Mouse (Mus musculus): ENCODE measurements around the gene Sipa1l3. TPM values are rescaled to one million over a fixed set of nuclear protein-coding genes. Genes with fewer than 3 reads are reported as not detected.

Sipa1l3 gene
- polyA plus RNA-seq, 1 experiment from 2014 or later = 14.8 TPM

GRCm38 (mm10) chr7:29387524-29388068 is 130.8 kb downstream of the Sipa1l3 start:
- Histone ChIP-seq H3K4me1 (replicated peaks) (0 out of 2 replicates have a peak, but pooled peaks cover 5% of the 10 kb centered on the region), H3K27me3 (no peaks in the 10 kb centered on the region), H3K4me3 (replicated peaks) (no peak overlapping the region), H3K4me2 (replicated peaks) (no peak overlapping the region), H3K9ac (replicated peaks) (no peak overlapping the region), H3K9me3 (no peaks in the 10 kb centered on the region), H3K36me3 (peaks cover 26% of the 10 kb centered on the region), H3K27ac (no peak overlapping the region)
- no peak for ATAC-seq
- WGBS = 89% methylated on average over 17 of the region's 17 CpGs

- 94% methylated on average over 13 of the region's 13 CpGs for WGBS
- no peak for ATAC-seq
- no peak overlapping the region for H3K27ac ChIP-seq
These were observed 132.1 kb downstream of the Sipa1l3 start for GRCm38 (mm10) chr7:29386349-29386748.

GRCm38 (mm10) chr7:29385791-29386190 is 132.7 kb downstream of the Sipa1l3 start:
- WGBS = 91% methylated on average over 10 of the region's 10 CpGs
- no peaks in the 10 kb centered on the region for H3K9me3 ChIP-seq
- H3K4me3 ChIP-seq (replicated peaks) = no peak overlapping the region
- ATAC-seq = no peak
- no peaks in the 10 kb centered on the region for H3K27me3 ChIP-seq
- no peak overlapping the region for H3K9ac ChIP-seq (replicated peaks)
- no peak overlapping the region for H3K27ac ChIP-seq
- H3K4me1 ChIP-seq (replicated peaks) = no peaks in the 10 kb centered on the region
- H3K36me3 ChIP-seq = peaks cover 43% of the 10 kb centered on the region
- H3K4me2 ChIP-seq (replicated peaks) = no peak overlapping the region

More at GRCm38 (mm10) chr7:29386349-29386748, 132.1 kb downstream of the Sipa1l3 start:
- Histone ChIP-seq H3K4me1 (replicated peaks) (no peaks in the 10 kb centered on the region), H3K27me3 (no peaks in the 10 kb centered on the region), H3K9me3 (no peaks in the 10 kb centered on the region), H3K4me3 (replicated peaks) (no peak overlapping the region), H3K36me3 (peaks cover 38% of the 10 kb centered on the region), H3K4me2 (replicated peaks) (no peak overlapping the region), H3K9ac (replicated peaks) (no peak overlapping the region)

- WGBS = 26% methylated on average over 10 of the region's 10 CpGs
- no peak overlapping the region for H3K27ac ChIP-seq
- no peaks in the 10 kb centered on the region for H3K27me3 ChIP-seq
- 0 out of 2 replicates have a peak overlapping the region, but pooled peaks have one; percentile 25 for H3K9ac ChIP-seq (replicated peaks)
- peak; percentile 69 for ATAC-seq
- no peaks in the 10 kb centered on the region for H3K4me1 ChIP-seq (replicated peaks)
- H3K4me2 ChIP-seq (replicated peaks) = no peak overlapping the region
- H3K36me3 ChIP-seq = peaks cover 49% of the 10 kb centered on the region
- H3K4me3 ChIP-seq (replicated peaks) = no peak overlapping the region
- H3K9me3 ChIP-seq = no peaks in the 10 kb centered on the region
These were observed 135.2 kb downstream of the Sipa1l3 start for GRCm38 (mm10) chr7:29383255-29383654.

GRCm38 (mm10) chr7:29381466-29382040 is 136.9 kb downstream of the Sipa1l3 start:
- Histone ChIP-seq H3K4me3 (replicated peaks) (no peak overlapping the region), H3K4me2 (replicated peaks) (no peak overlapping the region), H3K36me3 (peaks cover 50% of the 10 kb centered on the region), H3K4me1 (replicated peaks) (no peaks in the 10 kb centered on the region), H3K9me3 (no peaks in the 10 kb centered on the region), H3K27ac (no peak overlapping the region), H3K27me3 (no peaks in the 10 kb centered on the region), H3K9ac (replicated peaks) (no peak overlapping the region)
- ATAC-seq = no peak
- WGBS = 93% methylated on average over 7 of the region's 7 CpGs

GRCm38 (mm10) chr7:29374054-29374453 is 144.4 kb downstream of the Sipa1l3 start:
- Histone ChIP-seq H3K4me1 (replicated peaks) (no peaks in the 10 kb centered on the region), H3K27ac (no peak overlapping the region), H3K4me3 (replicated peaks) (no peak overlapping the region), H3K4me2 (replicated peaks) (no peak overlapping the region), H3K27me3 (no peaks in the 10 kb centered on the region), H3K36me3 (peaks cover 34% of the 10 kb centered on the region), H3K9ac (replicated peaks) (no peak overlapping the region), H3K9me3 (no peaks in the 10 kb centered on the region)
- 88% methylated on average over 6 of the region's 6 CpGs for WGBS
- ATAC-seq = no peak

GRCm38 (mm10) chr7:29372123-29372522 is 146.3 kb downstream of the Sipa1l3 start:
- no peak overlapping the region for H3K9ac ChIP-seq (replicated peaks)
- H3K36me3 ChIP-seq = peaks cover 25% of the 10 kb centered on the region
- no peak overlapping the region for H3K4me3 ChIP-seq (replicated peaks)
- H3K27ac ChIP-seq = no peak overlapping the region
- no peak overlapping the region for H3K4me2 ChIP-seq (replicated peaks)
- no peaks in the 10 kb centered on the region for H3K27me3 ChIP-seq
- 89% methylated on average over 5 of the region's 5 CpGs for WGBS
- no peak for ATAC-seq
- H3K4me1 ChIP-seq (replicated peaks) = peaks cover 14% of the 10 kb centered on the region
- H3K9me3 ChIP-seq = no peaks in the 10 kb centered on the region

- H3K9ac ChIP-seq (replicated peaks) = no peak overlapping the region
- 67% methylated on average over 6 of the region's 6 CpGs for WGBS
- H3K27me3 ChIP-seq = no peaks in the 10 kb centered on the region
- H3K27ac ChIP-seq = no peak overlapping the region
- no peak for ATAC-seq
- H3K4me1 ChIP-seq (replicated peaks) = peaks cover 14% of the 10 kb centered on the region
- no peak overlapping the region for H3K4me2 ChIP-seq (replicated peaks)
- H3K4me3 ChIP-seq (replicated peaks) = no peak overlapping the region
- H3K36me3 ChIP-seq = peaks cover 18% of the 10 kb centered on the region
- H3K9me3 ChIP-seq = no peaks in the 10 kb centered on the region
These were observed 148.4 kb downstream of the Sipa1l3 start for GRCm38 (mm10) chr7:29370031-29370430.

GRCm38 (mm10) chr7:29368004-29368320 is 150.5 kb downstream of the Sipa1l3 start:
- Histone ChIP-seq H3K9ac (replicated peaks) (peak overlapping the region; percentile 42), H3K9me3 (no peaks in the 10 kb centered on the region), H3K4me3 (replicated peaks) (no peak overlapping the region), H3K4me2 (replicated peaks) (no peak overlapping the region), H3K4me1 (replicated peaks) (peaks cover 14% of the 10 kb centered on the region), H3K27me3 (no peaks in the 10 kb centered on the region), H3K36me3 (peaks cover 13% of the 10 kb centered on the region), H3K27ac (peak overlapping the region; percentile 82)
- ATAC-seq = no peak
- 41% methylated on average over 5 of the region's 5 CpGs for WGBS

GRCm38 (mm10) chr7:29367166-29368003 is 151.1 kb downstream of the Sipa1l3 start:
- 75% methylated on average over 13 of the region's 13 CpGs for WGBS
- ATAC-seq = peak; percentile 93
- H3K4me1 ChIP-seq (replicated peaks) = peaks cover 14% of the 10 kb centered on the region
- peaks cover 13% of the 10 kb centered on the region for H3K36me3 ChIP-seq
- H3K4me3 ChIP-seq (replicated peaks) = no peak overlapping the region
- no peaks in the 10 kb centered on the region for H3K27me3 ChIP-seq
- peak overlapping the region; percentile 55 for H3K9ac ChIP-seq (replicated peaks)
- H3K9me3 ChIP-seq = no peaks in the 10 kb centered on the region
- H3K27ac ChIP-seq = peak overlapping the region; percentile 82
- no peak overlapping the region for H3K4me2 ChIP-seq (replicated peaks)

- H3K4me1 ChIP-seq (replicated peaks) = peaks cover 14% of the 10 kb centered on the region
- H3K27ac ChIP-seq = no peak overlapping the region
- H3K36me3 ChIP-seq = peaks cover 11% of the 10 kb centered on the region
- no peaks in the 10 kb centered on the region for H3K27me3 ChIP-seq
- H3K4me2 ChIP-seq (replicated peaks) = no peak overlapping the region
- no peak overlapping the region for H3K4me3 ChIP-seq (replicated peaks)
- 15% methylated on average over 4 of the region's 4 CpGs for WGBS
- H3K9me3 ChIP-seq = no peaks in the 10 kb centered on the region
- H3K9ac ChIP-seq (replicated peaks) = no peak overlapping the region
- ATAC-seq = peak; percentile 41
These were observed 154.4 kb downstream of the Sipa1l3 start for GRCm38 (mm10) chr7:29364052-29364451.

GRCm38 (mm10) chr7:29361497-29361896 is 156.9 kb downstream of the Sipa1l3 start:
- ATAC-seq = no peak
- H3K9ac ChIP-seq (replicated peaks) = no peak overlapping the region
- peaks cover 16% of the 10 kb centered on the region for H3K36me3 ChIP-seq
- H3K9me3 ChIP-seq = no peaks in the 10 kb centered on the region
- H3K4me2 ChIP-seq (replicated peaks) = no peak overlapping the region
- H3K4me1 ChIP-seq (replicated peaks) = no peaks in the 10 kb centered on the region
- H3K4me3 ChIP-seq (replicated peaks) = no peak overlapping the region
- no peak overlapping the region for H3K27ac ChIP-seq
- 93% methylated on average over 13 of the region's 13 CpGs for WGBS
- H3K27me3 ChIP-seq = no peaks in the 10 kb centered on the region
